Mouse (Mus musculus) liver, embryonic 11.5 days (tissue): ENCODE data around the gene Col5a3. TPM values are rescaled to one million over a fixed set of nuclear protein-coding genes. Genes with fewer than 3 reads are reported as not detected.

Experiments
- ATAC-seq: fragments of 200-750 bp; cut with Nextera tagmentation; replicated peaks from 2 replicates; pipeline ENCODE4 v1.8.0; 2017; ENCODE audit warnings: moderate number of reproducible peaks, mild to moderate bottlenecking, moderate TSS enrichment, moderate library complexity; ENCODE audit not compliant: low FRiP score
- DNase-seq: peaks from one replicate; pipeline ENCODE4 v3.0.0-alpha.2; 2017; ENCODE audit warnings: low spot score
- H3K27ac ChIP-seq: fragments of 300-500 bp; sonication (generic); 2 replicates; pipeline ENCODE4 v1.5.1; 2014; ENCODE audit warnings: mild to moderate bottlenecking, low read depth, low read length, control low read depth
- H3K27me3 ChIP-seq: fragments of 300-500 bp; sonication (generic); replicated peaks from 2 replicates; pipeline ENCODE4 v1.6.1; 2014; ENCODE audit warnings: low read length, mixed read lengths; ENCODE audit not compliant: control insufficient read depth, insufficient read depth
- H3K36me3 ChIP-seq: fragments of 300-500 bp; sonication (generic); 2 replicates; pipeline ENCODE4 v1.6.1; 2014; ENCODE audit warnings: mild to moderate bottlenecking, low read length, moderate library complexity, mixed read lengths; ENCODE audit not compliant: control insufficient read depth, insufficient read depth
- H3K4me1 ChIP-seq: fragments of 300-500 bp; sonication (generic); replicated peaks from 2 replicates; pipeline ENCODE4 v1.6.1; 2014; ENCODE audit warnings: low read length, mixed read lengths; ENCODE audit not compliant: control insufficient read depth, insufficient read depth
- H3K4me2 ChIP-seq: fragments of 300-500 bp; sonication (generic); 2 replicates; pipeline ENCODE4 v1.6.1; 2014; ENCODE audit warnings: mild to moderate bottlenecking, control low read depth, moderate library complexity
- H3K4me3 ChIP-seq: fragments of 300-500 bp; sonication (generic); 2 replicates; pipeline ENCODE4 v1.5.1; 2014; ENCODE audit warnings: low read depth, low read length, control low read depth
- H3K9ac ChIP-seq: fragments of 300-500 bp; sonication (generic); 2 replicates; pipeline ENCODE4 v1.6.1; 2014; ENCODE audit warnings: low read depth, low read length, control low read depth
- H3K9me3 ChIP-seq: fragments of 300-500 bp; sonication (generic); 2 replicates; pipeline ENCODE4 v1.6.1; 2016; ENCODE audit warnings: low read length, inconsistent platforms, mixed read lengths; ENCODE audit not compliant: control insufficient read depth
- WGBS: fragments of 180-500 bp; shearing (Covaris S2); extraction: QIAGEN DNeasy Blood & Tissue Kit; methylation state at CpG from one replicate; pipeline ENCODE4 v1.1.7; 2014; 5-methylcytosine and 5-hydroxymethylcytosine counted together
- polyA plus RNA-seq: library from polyadenylated mRNA; unstranded; fragments of >200 nt; fragmentation: Nextera tagmentation; extraction: Ambion mirVana; gene quantifications from 2 replicates; pipeline ENCODE4 v1.2.1, GENCODE M21; 2014

The Col5a3 gene
- polyA plus RNA-seq, 1 experiment from 2014 or later: 0.05 TPM

DNA sequence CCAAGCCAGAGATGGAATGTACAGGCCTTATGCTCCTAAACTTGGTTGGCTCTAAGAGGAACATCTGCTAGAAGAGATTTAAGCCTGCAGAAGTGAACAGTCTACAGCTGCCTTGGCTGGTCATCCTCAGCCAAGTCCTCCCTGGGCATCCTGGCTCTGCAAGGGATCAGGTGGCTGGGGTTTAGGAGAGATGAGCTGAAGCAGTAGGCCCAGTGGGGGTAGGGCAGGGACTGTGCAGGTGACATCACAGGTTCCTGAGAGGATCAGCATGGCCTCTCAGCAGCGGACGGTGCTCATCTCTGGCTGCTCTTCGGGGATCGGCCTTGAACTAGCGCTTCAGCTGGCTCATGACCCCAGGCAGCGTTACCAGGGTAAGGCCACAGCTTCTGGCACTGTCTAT, 3.4 kb upstream of the Col5a3 start, which contains the start of gene Rdh8:
TSS of gene Rdh8 (plus strand) at position 268 of the 400 bp plus-strand sequence.
- Histone ChIP-seq H3K36me3 (no peaks in the 10 kb centered on the region), H3K4me2 (no peak within 1 kb of the TSS), H3K9me3 (no peaks in the 10 kb centered on the region), H3K4me1 (peaks cover 6% of the 10 kb centered on the region), H3K27me3 (peaks cover 16% of the 10 kb centered on the region), H3K27ac (no peak within 1 kb of the TSS), H3K4me3 (no peak within 1 kb of the TSS), H3K9ac (no peak within 1 kb of the TSS)
- 80% methylated on average over 6 of the region's 6 CpGs for WGBS
- no peak for ATAC-seq
- no peak for DNase-seq

DNA sequence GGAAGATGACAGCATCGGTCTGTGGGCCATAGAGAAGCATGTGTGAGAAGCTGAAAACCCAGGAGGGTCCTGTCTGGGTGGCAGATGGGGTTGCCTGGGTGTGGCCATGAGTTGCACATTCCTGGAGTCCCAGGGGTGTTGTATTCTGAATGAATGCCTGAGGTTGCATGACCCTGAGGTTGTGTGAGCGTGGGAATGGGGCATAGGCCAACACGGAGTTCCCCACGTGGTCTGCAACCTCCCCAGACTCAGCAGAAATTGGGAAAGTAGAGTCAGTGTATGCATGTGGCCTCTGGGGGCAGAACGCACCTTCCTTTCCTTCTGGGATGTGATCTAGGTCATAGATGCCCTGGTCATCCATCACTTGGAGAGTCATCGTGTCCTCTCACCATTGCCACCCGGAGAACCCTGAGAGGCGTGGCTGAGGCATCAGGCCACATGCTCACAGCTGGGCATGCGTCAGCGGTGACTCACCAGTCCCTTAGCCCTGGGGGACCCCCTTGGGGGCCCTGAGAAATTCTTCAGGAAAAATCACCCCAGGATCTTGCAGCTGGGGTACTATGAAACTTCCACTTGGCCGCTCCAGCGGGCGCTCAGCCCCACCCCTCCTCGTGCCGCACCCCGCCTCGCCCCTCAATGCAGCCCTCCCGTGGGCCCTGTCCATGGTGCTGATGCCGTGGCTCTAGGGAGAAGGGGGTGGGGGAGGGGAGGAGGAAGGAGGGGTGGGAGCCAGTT, 2.2 kb downstream of the Col5a3 start:
- H3K4me3 ChIP-seq: no peak overlapping the region
- H3K27ac ChIP-seq: no peak overlapping the region
- H3K9ac ChIP-seq: no peak overlapping the region
- no peaks in the 10 kb centered on the region for H3K9me3 ChIP-seq
- WGBS: 14% methylated on average over 19 of the region's 19 CpGs
- peaks cover 6% of the 10 kb centered on the region for H3K4me1 ChIP-seq
- DNase-seq (peak; percentile 64), ATAC-seq (no peak)
- H3K27me3 ChIP-seq: peaks cover 19% of the 10 kb centered on the region
- no peaks in the 10 kb centered on the region for H3K36me3 ChIP-seq
- peak overlapping the region; percentile 17; the same call in 1 of the 2 replicates for H3K4me2 ChIP-seq

DNA sequence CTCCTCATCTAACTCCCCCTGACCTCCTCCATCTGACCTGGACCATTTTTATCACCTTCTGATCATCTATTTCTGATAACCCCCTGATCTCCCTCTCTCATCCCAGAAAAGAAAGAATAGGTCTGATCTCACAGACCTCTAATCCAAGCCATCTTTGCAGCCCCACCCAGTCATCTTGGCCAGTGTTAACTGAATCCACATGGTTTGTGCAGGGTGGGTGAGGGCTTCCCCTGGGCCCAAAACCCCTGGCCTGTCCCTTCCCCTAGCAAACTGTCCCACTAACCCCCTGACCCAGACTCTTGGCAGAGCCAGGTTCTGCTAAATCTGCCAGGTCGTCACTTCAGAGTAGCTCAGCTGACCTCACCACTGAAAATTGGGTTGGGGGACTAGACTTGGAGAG, 4.1 kb downstream of the Col5a3 start:
- no peak overlapping the region for H3K27ac ChIP-seq
- ATAC-seq: no peak
- H3K9me3 ChIP-seq: no peaks in the 10 kb centered on the region
- H3K9ac ChIP-seq: no peak overlapping the region
- no peak for DNase-seq
- peaks cover 6% of the 10 kb centered on the region for H3K4me1 ChIP-seq
- 42% methylated on average over 1 of the region's 1 CpGs for WGBS
- H3K36me3 ChIP-seq: no peaks in the 10 kb centered on the region
- no peak overlapping the region for H3K4me2 ChIP-seq
- H3K4me3 ChIP-seq: no peak overlapping the region
- peaks cover 18% of the 10 kb centered on the region for H3K27me3 ChIP-seq

DNA sequence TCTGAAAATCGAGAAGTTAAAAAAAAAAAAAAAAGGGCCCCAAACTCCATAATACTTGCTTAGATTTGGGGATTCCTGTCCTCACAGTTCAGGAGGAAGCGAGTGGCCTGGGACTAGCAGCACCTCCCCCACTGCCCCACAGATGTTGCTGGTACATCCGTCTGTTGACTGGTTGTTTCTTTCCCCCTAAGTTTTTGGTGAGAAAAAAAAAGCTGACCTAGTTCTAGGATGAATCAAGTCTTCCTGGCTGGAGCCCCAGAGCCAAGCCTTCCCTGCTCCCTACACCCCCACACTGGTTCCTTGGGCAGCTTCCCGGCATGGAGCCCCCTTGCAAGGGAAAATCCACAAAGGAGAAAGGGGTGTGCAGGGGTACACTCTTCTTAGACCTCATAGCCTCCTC, 4.6 kb downstream of the Col5a3 start:
- Histone ChIP-seq H3K9me3 (no peaks in the 10 kb centered on the region), H3K27me3 (peaks cover 18% of the 10 kb centered on the region), H3K4me2 (no peak overlapping the region), H3K4me3 (no peak overlapping the region), H3K27ac (no peak overlapping the region), H3K36me3 (no peaks in the 10 kb centered on the region), H3K9ac (no peak overlapping the region), H3K4me1 (peaks cover 6% of the 10 kb centered on the region)
- DNase-seq: no peak
- no peak for ATAC-seq
- 28% methylated on average over 4 of the region's 4 CpGs for WGBS

DNA sequence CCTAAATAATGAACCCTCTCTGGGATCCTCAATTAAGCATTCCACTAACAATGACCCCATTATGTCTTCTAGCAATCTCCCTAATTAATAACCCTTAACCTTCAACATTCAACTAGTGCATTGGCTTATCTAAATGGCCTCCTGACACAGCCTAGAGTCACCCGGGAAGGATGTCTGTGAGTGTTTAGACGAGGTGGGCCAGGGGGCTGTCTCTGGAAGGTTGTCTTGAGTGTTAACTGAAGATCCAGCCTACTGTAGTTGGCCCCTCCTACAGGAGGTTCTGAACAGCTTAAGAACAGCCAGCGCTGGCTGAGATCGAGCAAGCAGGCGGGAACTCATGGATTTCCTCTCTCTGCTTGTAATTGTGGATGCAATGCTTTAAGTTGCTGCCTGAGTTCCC, 9.2 kb downstream of the Col5a3 start:
- ATAC-seq: no peak
- no peak for DNase-seq
- H3K9me3 ChIP-seq: no peaks in the 10 kb centered on the region
- H3K27ac ChIP-seq: no peak overlapping the region
- no peak overlapping the region for H3K9ac ChIP-seq
- 50% methylated on average over 5 of the region's 5 CpGs for WGBS
- no peak overlapping the region for H3K4me3 ChIP-seq
- no peaks in the 10 kb centered on the region for H3K4me1 ChIP-seq
- H3K4me2 ChIP-seq: no peak overlapping the region
- no peaks in the 10 kb centered on the region for H3K36me3 ChIP-seq
- 0 out of 2 replicates have a peak, but pooled peaks cover 2% of the 10 kb centered on the region for H3K27me3 ChIP-seq

DNA sequence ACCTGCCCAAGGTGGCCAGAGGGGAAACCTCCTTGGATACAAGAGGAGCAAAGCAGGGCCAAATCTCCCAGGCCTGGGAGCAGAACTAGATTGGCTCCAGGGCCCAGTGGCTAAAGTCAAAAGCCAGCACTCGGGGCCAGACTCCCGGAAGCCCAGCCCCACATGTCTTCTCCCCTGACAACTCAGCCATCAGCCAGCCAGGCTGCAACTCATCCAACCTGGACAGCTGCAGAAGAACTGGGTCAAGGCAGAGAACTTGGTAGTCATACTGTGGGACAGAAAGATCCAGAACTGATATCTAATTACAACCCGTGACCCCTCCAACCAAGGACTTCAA, 9.7 kb downstream of the Col5a3 start:
- no peak for ATAC-seq
- H3K9ac ChIP-seq: no peak overlapping the region
- H3K27me3 ChIP-seq: 0 out of 2 replicates have a peak, but pooled peaks cover 2% of the 10 kb centered on the region
- H3K27ac ChIP-seq: no peak overlapping the region
- no peak for DNase-seq
- H3K4me2 ChIP-seq: no peak overlapping the region
- 77% methylated on average over 3 of the region's 3 CpGs for WGBS
- no peak overlapping the region for H3K4me3 ChIP-seq
- no peaks in the 10 kb centered on the region for H3K9me3 ChIP-seq
- H3K4me1 ChIP-seq: no peaks in the 10 kb centered on the region
- no peaks in the 10 kb centered on the region for H3K36me3 ChIP-seq

DNA sequence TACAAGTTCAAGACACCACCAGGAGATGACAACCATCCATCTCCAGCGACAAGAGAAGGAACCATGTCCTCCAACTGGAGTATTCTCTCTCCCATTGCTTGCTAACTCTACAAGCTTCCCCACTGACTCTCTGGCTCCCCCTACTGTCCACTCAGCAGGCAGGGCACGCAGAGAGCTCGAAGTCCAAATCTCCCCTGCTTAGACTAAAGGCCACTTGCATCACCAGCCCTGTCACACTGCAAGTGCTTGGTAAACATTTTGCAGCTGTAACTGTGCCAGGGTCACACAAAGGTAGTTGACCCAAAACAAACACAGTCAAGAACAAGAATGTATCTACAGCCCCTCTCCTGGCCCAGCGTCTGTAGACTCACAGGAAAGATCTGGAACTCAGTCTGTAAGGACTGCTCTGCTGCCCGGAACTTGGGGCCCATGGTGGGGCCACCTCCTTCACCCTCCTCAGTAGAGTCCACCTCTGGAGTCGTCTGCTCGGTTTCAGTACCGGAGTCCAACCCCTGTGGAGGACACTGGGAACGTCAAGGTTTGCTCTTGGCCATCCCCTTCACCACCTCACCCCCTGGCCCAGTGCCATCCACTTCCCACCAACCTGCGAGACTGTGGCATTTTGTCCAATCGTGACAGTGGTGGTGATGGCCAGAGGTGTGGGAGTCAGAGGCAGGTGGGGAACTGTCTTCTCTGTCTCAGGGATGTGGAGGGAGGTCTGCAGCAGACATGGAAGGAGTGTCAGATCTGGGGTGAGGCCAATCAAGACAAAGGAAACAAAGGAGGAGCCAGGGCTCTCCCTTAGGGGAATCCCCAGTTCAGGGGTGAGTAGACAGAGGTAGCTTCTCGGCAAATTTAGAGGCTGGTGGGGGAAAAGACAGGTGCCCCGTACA, 10.4 kb downstream of the Col5a3 start:
- H3K9me3 ChIP-seq: no peaks in the 10 kb centered on the region
- peak; percentile 62 for ATAC-seq
- H3K36me3 ChIP-seq: no peaks in the 10 kb centered on the region
- H3K4me2 ChIP-seq: no peak overlapping the region
- peak; percentile 38 for DNase-seq
- H3K27ac ChIP-seq: no peak overlapping the region
- 0 out of 2 replicates have a peak, but pooled peaks cover 2% of the 10 kb centered on the region for H3K27me3 ChIP-seq
- WGBS: 60% methylated on average over 13 of the region's 13 CpGs
- no peak overlapping the region for H3K9ac ChIP-seq
- H3K4me1 ChIP-seq: no peaks in the 10 kb centered on the region
- no peak overlapping the region for H3K4me3 ChIP-seq

DNA sequence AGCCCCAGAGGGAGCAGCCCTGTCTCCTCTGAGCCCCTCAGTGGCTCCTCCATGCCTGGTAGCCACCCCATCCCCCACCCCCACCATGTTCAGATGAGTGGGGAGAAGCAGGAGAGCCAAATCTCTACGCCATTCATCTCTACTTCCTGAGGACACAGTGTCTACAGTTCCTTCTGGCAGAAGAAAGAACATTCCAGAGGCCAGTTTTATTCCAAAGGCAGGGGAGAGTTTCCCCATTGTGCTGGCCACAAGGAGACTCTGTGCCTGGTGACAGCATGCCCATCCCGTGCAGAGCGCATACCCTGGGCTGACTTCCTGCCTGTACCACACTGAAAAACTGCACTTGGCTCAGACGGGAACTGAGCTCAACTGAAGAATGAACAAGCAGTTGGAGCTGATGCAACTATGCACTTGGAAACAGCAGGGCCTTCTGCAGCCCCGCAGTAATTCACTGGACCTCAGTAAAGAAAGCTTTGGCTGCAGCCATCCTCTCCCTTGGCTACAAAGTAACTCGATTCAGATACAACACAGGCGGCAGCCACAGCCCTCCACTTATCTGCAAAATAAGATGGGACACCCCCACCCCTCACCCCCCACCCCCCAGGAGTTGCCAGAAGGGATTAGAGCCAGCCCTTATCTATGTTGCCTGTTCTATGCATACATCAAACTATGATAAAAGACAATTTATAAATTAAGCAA, 20.6 kb downstream of the Col5a3 start:
- WGBS: 25% methylated on average over 7 of the region's 7 CpGs
- H3K9me3 ChIP-seq: no peaks in the 10 kb centered on the region
- peaks cover 6% of the 10 kb centered on the region; the same call in 1 of the 2 replicates for H3K4me1 ChIP-seq
- no peaks in the 10 kb centered on the region for H3K27me3 ChIP-seq
- no peak overlapping the region for H3K9ac ChIP-seq
- DNase-seq (no peak), ATAC-seq (no peak; the same call in 1 of the 2 replicates)
- H3K36me3 ChIP-seq: no peaks in the 10 kb centered on the region
- H3K27ac ChIP-seq: no peak overlapping the region
- H3K4me2 ChIP-seq: no peak overlapping the region
- H3K4me3 ChIP-seq: no peak overlapping the region
